In the genomic region with DNA sequence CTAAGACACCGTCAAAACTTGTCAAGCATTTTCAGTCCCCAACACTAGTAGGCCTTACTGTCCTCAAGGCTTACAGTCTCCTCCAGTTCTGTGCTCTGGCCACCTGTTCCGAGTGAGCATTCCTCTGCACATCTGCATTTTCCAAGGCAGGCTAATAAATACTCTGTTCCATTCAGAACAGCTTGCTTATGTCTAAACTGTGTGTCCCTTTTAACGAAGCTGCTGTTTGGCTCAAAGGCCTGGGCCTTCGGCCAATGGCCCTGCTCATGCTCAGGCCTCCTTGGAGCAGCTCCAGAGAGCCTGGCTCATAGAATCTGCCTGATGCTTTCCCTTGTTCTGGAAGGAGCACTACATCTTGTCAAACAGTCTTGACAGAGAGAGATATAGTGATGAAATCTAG, we compare ENCODE assay signal across 9 mouse cellular contexts.
DNase-seq lines count a peak whose midpoint lies in the region; ATAC-seq and TF ChIP-seq lines count a peak whose summit lies in the region.
"Had no signal": no experiment of that assay in that cellular context is flagged by ENCODE, and none has a peak within 500 bp of the region (broad histone marks: within the 10 kb centered on the region; RNA-seq: fewer than 3 reads in every experiment).

No protein-coding gene starts in this region.

- 44% methylated on average over 4 of the region's 4 CpGs for WGBS in intestine, embryonic 16.5 days
- 55% methylated on average over 4 of the region's 4 CpGs for WGBS in lung, adult 2 months
- WGBS in stomach, postnatal 0 days: 37% methylated on average over 4 of the region's 4 CpGs

- H3K9me3 ChIP-seq in intestine, embryonic 16.5 days (ENCODE audit: control insufficient read depth, low read length): no peaks in the 10 kb centered on the region
- no peaks in the 10 kb centered on the region for H3K9me3 ChIP-seq in stomach, postnatal 0 days (ENCODE audit: control insufficient read depth, low read length)
- H3K9me3 ChIP-seq: liver, embryonic 13.5 days had no signal

- no peak overlapping the region for H3K4me2 ChIP-seq in intestine, embryonic 16.5 days (ENCODE audit: low read depth, low read length)
- no peak overlapping the region for H3K4me2 ChIP-seq in stomach, postnatal 0 days (replicated peaks; ENCODE audit: low read depth)
- H3K4me2 ChIP-seq: liver, embryonic 13.5 days had no signal

- H3K27ac ChIP-seq in intestine, embryonic 16.5 days (ENCODE audit: low read length): no peak overlapping the region
- no peak overlapping the region for H3K27ac ChIP-seq in stomach, postnatal 0 days (replicated peaks)
- H3K27ac ChIP-seq: liver, embryonic 13.5 days had no signal

- TF ChIP-seq CTCF in lung, adult 2 months (IDR thresholded peaks at IDR 0.05; ENCODE audit: insufficient read depth, low read length): no peak
- TF ChIP-seq CTCF in stomach, postnatal 0 days (IDR thresholded peaks at IDR 0.05; ENCODE audit: low read depth): no peak

- peaks cover 14% of the 10 kb centered on the region for H3K4me1 ChIP-seq in intestine, embryonic 16.5 days (ENCODE audit: control insufficient read depth, insufficient read depth, low read length)
- H3K4me1 ChIP-seq in lung, adult 2 months (ENCODE audit: control insufficient read depth, insufficient read depth, low read length): no peaks in the 10 kb centered on the region; the same call in 1 of the 2 replicates
- H3K4me1 ChIP-seq in stomach, postnatal 0 days (replicated peaks; ENCODE audit: control insufficient read depth, insufficient read depth): no peaks in the 10 kb centered on the region
- H3K4me1 ChIP-seq: liver, embryonic 13.5 days had no signal

- ATAC-seq in intestine, embryonic 16.5 days: peak; percentile 84
- ATAC-seq in stomach, postnatal 0 days (ENCODE audit: low FRiP score, low TSS enrichment): peak; percentile 71; the same call in 1 of the 2 replicates

- no peaks in the 10 kb centered on the region for H3K27me3 ChIP-seq in intestine, embryonic 16.5 days (replicated peaks; ENCODE audit: control insufficient read depth, insufficient read depth, low read length)
- H3K27me3 ChIP-seq in stomach, postnatal 0 days (ENCODE audit: control insufficient read depth, insufficient read depth, low read length): no peaks in the 10 kb centered on the region
- H3K27me3 ChIP-seq: liver, embryonic 13.5 days had no signal

- no peak for TF ChIP-seq POLR2A in lung, adult 2 months (IDR thresholded peaks at IDR 0.05; ENCODE audit: borderline replicate concordance, extremely low read depth, low read depth, low read length)

- DNase-seq in frontal cortex, postnatal 10 days (ENCODE audit: low spot score in 2 of 2): peak; percentile 38 to 39
- DNase-seq in frontal cortex, postnatal 25 days (ENCODE audit: low spot score in 2 of 2): no peak
- DNase-seq in adrenal gland, adult 18-20 months (ENCODE audit: low spot score in 2 of 2): peak; percentile 25 to 49
- peak; percentile 67 to 71 for DNase-seq in gastrocnemius, adult 8-10 months (ENCODE audit: low spot score in 2 of 2)
- peak; percentile 23 for DNase-seq in lung, adult 2 months
- peak; percentile 51 for DNase-seq in stomach, postnatal 0 days (ENCODE audit: low spot score)
- no peak for DNase-seq in natural killer cell, adult 2 months (ENCODE audit: low spot score in 2 of 2)
- DNase-seq: liver, embryonic 13.5 days had no signal

- H3K4me3 ChIP-seq in intestine, embryonic 16.5 days (ENCODE audit: low read length): no peak overlapping the region
- H3K4me3 ChIP-seq in lung, adult 2 months (replicated peaks; ENCODE audit: extremely low read depth, low read depth, low read length): no peak overlapping the region
- no peak overlapping the region for H3K4me3 ChIP-seq in stomach, postnatal 0 days (ENCODE audit: low read depth, low read length)
- H3K4me3 ChIP-seq: liver, embryonic 13.5 days had no signal

- H3K36me3 ChIP-seq in intestine, embryonic 16.5 days (ENCODE audit: control insufficient read depth, insufficient read depth, low read length): no peaks in the 10 kb centered on the region
- H3K36me3 ChIP-seq in stomach, postnatal 0 days (ENCODE audit: control insufficient read depth, insufficient read depth, low read length): no peaks in the 10 kb centered on the region
- H3K36me3 ChIP-seq: liver, embryonic 13.5 days had no signal

- no peak for TF ChIP-seq EP300 in stomach, postnatal 0 days (optimal IDR thresholded peaks at IDR 0.05)

- no peak overlapping the region for H3K9ac ChIP-seq in intestine, embryonic 16.5 days (ENCODE audit: low read depth, low read length)
- H3K9ac ChIP-seq in stomach, postnatal 0 days (ENCODE audit: low read length): no peak overlapping the region
- H3K9ac ChIP-seq: liver, embryonic 13.5 days had no signal

Comparison
In these comparisons a context has a peak if more than half of its experiments do, and no peak if none do; other contexts are left out.
1. DNase-seq: peak in frontal cortex, postnatal 10 days (2 of 2), adrenal gland, adult 18-20 months (2 of 2), gastrocnemius, adult 8-10 months (2 of 2), lung, adult 2 months (single experiment) and stomach, postnatal 0 days (single experiment); none in frontal cortex, postnatal 25 days (0 of 2) and natural killer cell, adult 2 months (0 of 2).